Mouse (Mus musculus) liver, embryonic 14.5 days (tissue): ENCODE results near the gene Acp2. TPM values are rescaled to one million over a fixed set of nuclear protein-coding genes. Genes with fewer than 3 reads are reported as not detected.

Experiments used
- ATAC-seq: fragments of 200-750 bp; cut with Nextera tagmentation; 2 replicates; pipeline ENCODE4 v1.8.0; 2017; ENCODE audit warnings: moderate number of reproducible peaks, mild to moderate bottlenecking, moderate library complexity; ENCODE audit not compliant: insufficient read depth
- DNase-seq, 3 experiments: peaks; one replicate each; pipeline ENCODE4 v3.0.0-alpha.2; 2012 to 2013; ENCODE audit warnings: low read depth in 3 of 3, low spot score in 3 of 3
- H3K27ac ChIP-seq: fragments of 300-500 bp; sonication (generic); 2 replicates; pipeline ENCODE4 v1.5.1; 2014; ENCODE audit warnings: moderate library complexity, mild to moderate bottlenecking, control low read depth, inconsistent platforms
- H3K27me3 ChIP-seq: fragments of 300-500 bp; sonication (generic); 2 replicates; pipeline ENCODE4 v1.6.1; 2014; ENCODE audit warnings: mild to moderate bottlenecking, low read length, moderate library complexity; ENCODE audit not compliant: control insufficient read depth, insufficient read depth
- H3K36me3 ChIP-seq: fragments of 300-500 bp; sonication (generic); replicated peaks from 2 replicates; pipeline ENCODE4 v1.6.1; 2014; ENCODE audit warnings: low read depth; ENCODE audit not compliant: control insufficient read depth, insufficient read depth
- H3K4me1 ChIP-seq, 2 experiments: fragments of 200-500 bp in 1 of 2; fragments of 300-500 bp in 1 of 2; sonication (generic) in 1 of 2; replicated peaks; 2 replicates each; pipeline ENCODE4 v1.6.1; 2012 to 2014; ENCODE audit warnings: antibody characterized with exemption in 1 of 2, inconsistent platforms in 1 of 2, low read length in 1 of 2; ENCODE audit not compliant: control insufficient read depth in 2 of 2, insufficient read depth in 2 of 2
- H3K4me2 ChIP-seq: fragments of 300-500 bp; sonication (generic); 2 replicates; pipeline ENCODE4 v1.6.1; 2014; ENCODE audit warnings: low read depth, mild to moderate bottlenecking, control low read depth, moderate library complexity
- H3K4me3 ChIP-seq, 2 experiments: fragments of 200-500 bp in 1 of 2; fragments of 300-500 bp in 1 of 2; sonication (generic) in 1 of 2; 2 replicates each; pipeline ENCODE4 v1.5.1; 2012 to 2014; ENCODE audit warnings: low read depth in 2 of 2, low read length in 2 of 2, mild to moderate bottlenecking in 2 of 2, control low read depth in 1 of 2, inconsistent platforms in 1 of 2, moderate library complexity in 1 of 2; ENCODE audit not compliant: insufficient read depth in 1 of 2
- H3K9ac ChIP-seq: fragments of 300-500 bp; sonication (generic); replicated peaks from 2 replicates; pipeline ENCODE4 v1.6.1; 2014; ENCODE audit warnings: mild to moderate bottlenecking, control low read depth, moderate library complexity
- H3K9me3 ChIP-seq: fragments of 300-500 bp; sonication (generic); 2 replicates; pipeline ENCODE4 v1.6.1; 2016; ENCODE audit warnings: low read length, mixed read lengths; ENCODE audit not compliant: control insufficient read depth
- CTCF ChIP-seq: IDR thresholded peaks from 2 replicates; pipeline ENCODE4 v1.5.1; 2016; ENCODE audit warnings: antibody characterized with exemption, low read depth, control low read depth
- EP300 ChIP-seq: IDR thresholded peaks from 2 replicates; pipeline ENCODE4 v1.6.1; 2016; ENCODE audit warnings: antibody characterized with exemption, low read depth
- WGBS: fragments of 180-500 bp; shearing (Covaris S2); extraction: QIAGEN DNeasy Blood & Tissue Kit; methylation state at CpG from one replicate; pipeline ENCODE4 v1.1.7; 2014; ENCODE audit not compliant: insufficient replicate concordance; 5-methylcytosine and 5-hydroxymethylcytosine counted together
- polyA plus RNA-seq, 2 experiments: library from polyadenylated mRNA; depleted of rRNA in 1 of 2; stranded (reverse) in 1 of 2; unstranded in 1 of 2; fragments of >200 nt; fragmentation: Nextera tagmentation in 1 of 2; extraction: Ambion mirVana in 1 of 2; gene quantifications; 2 replicates each; pipeline versions ENCODE4 v1.2.1 to v1.2.3; 2012 to 2014

The Acp2 gene
- 5.9 and 7.2 TPM in 2 replicates for polyA plus RNA-seq (2012; rRNA removed)
- polyA plus RNA-seq (2014; fragmentation: Nextera tagmentation; extraction: Ambion mirVana): 8.9 and 10.1 TPM in 2 replicates

DNA sequence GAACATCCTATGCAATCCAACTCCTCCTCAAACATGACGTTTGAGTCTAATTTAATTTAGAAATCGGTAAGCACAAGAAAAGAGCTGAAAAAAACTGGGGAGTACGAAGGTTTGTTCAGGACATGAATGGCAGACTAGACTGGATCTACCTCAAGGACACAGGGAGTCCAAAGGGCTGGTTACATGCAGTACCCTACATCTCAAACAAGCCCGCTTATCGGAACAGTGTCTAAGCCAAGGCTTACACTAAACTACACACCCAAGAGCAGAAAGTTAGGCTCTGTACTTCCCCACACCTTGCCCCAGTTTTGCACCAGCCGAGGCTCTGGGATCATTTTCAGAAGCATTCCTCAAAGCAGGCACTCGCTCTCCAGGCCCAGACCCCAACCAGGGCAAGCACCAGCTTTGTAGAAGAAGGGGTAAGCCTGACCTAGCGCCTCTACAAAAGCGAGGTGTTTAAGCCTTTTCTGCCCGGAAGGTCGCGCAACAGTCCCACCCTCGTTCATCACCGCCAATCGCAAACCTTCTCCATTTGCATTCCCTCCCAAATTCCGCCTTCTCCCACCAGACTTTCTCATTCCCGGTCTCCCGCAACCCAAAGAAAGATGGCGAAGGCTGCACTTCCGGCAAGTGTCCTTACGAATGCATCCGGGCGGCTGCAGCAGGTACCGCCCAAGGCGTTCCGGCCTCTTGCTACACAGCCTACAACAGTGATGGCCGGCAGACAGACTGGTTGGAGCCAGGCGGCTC, at the start of gene Acp2, which contains the start of gene Nr1h3:
TSS of gene Acp2 (plus strand) at position 664 of the 750 bp plus-strand sequence.
TSS of gene Nr1h3 (minus strand) at position 613 of the 750 bp plus-strand sequence.
- no peaks in the 10 kb centered on the region for H3K9me3 ChIP-seq
- peak within 1 kb of the TSS; percentile 82 to 99 for H3K4me3 ChIP-seq
- H3K4me1 ChIP-seq: peaks cover 9 to 13% of the 10 kb centered on the region in 2 experiments
- no peaks in the 10 kb centered on the region for H3K27me3 ChIP-seq
- DNase-seq (peak; percentile 81 to 83 (median 82)), ATAC-seq (peak; percentile 94)
- peak within 1 kb of the TSS; percentile 78 for H3K4me2 ChIP-seq
- H3K9ac ChIP-seq: peak within 1 kb of the TSS; percentile 89
- TF ChIP-seq EP300 (peak; percentile 23), CTCF (no peak)
- 4% methylated on average over 28 of the region's 28 CpGs for WGBS
- peak within 1 kb of the TSS; percentile 70 for H3K27ac ChIP-seq
- peaks cover 5% of the 10 kb centered on the region for H3K36me3 ChIP-seq

GRCm38 (mm10) chr2:91152885-91153377, 49.8 kb upstream of the Acp2 start:
- Histone ChIP-seq H3K27ac (no peak overlapping the region), H3K27me3 (no peaks in the 10 kb centered on the region), H3K36me3 (peaks cover 5% of the 10 kb centered on the region), H3K4me2 (no peak overlapping the region), H3K4me1 (no peaks in the 10 kb centered on the region), H3K4me3 (no peak overlapping the region), H3K9me3 (no peaks in the 10 kb centered on the region), H3K9ac (no peak overlapping the region)
- no peak for TF ChIP-seq EP300
- TF ChIP-seq CTCF: no peak
- ATAC-seq (no peak), DNase-seq (no peak)
- WGBS: 60% methylated on average over 3 of the region's 3 CpGs

DNA sequence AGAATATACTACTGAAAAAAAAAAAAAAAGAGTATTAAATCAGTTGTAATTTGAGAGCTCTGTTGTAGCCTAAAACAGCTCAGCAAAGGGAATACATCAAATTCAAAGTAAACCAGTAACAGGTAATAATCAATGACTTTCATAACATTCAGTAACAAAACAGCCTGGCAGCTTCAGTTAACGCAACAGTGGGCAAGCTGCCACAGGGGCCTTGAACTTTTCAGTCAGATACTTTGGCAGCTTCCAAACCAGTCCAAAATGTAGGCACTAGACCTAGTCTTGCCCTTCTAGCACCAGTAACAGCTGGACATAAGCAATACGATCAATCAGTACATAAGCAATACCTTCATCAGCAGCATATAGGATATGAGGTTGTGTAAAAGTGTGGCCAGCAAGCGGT, 48.6 kb upstream of the Acp2 start:
- no peaks in the 10 kb centered on the region for H3K27me3 ChIP-seq
- ATAC-seq (no peak), DNase-seq (no peak)
- no peak overlapping the region for H3K4me3 ChIP-seq
- H3K9ac ChIP-seq: no peak overlapping the region
- H3K4me2 ChIP-seq: no peak overlapping the region
- H3K4me1 ChIP-seq: no peaks in the 10 kb centered on the region
- H3K36me3 ChIP-seq: peaks cover 9% of the 10 kb centered on the region
- TF ChIP-seq CTCF (no peak), EP300 (no peak)
- H3K9me3 ChIP-seq: no peaks in the 10 kb centered on the region
- H3K27ac ChIP-seq: no peak overlapping the region
- WGBS: 85% methylated on average over 3 of the region's 3 CpGs

GRCm38 (mm10) chr2:91157002-91157752, 45.5 kb upstream of the Acp2 start:
- Histone ChIP-seq H3K4me2 (no peak overlapping the region), H3K9me3 (no peaks in the 10 kb centered on the region), H3K27me3 (no peaks in the 10 kb centered on the region), H3K27ac (no peak overlapping the region), H3K36me3 (peaks cover 13% of the 10 kb centered on the region), H3K4me1 (no peaks in the 10 kb centered on the region), H3K9ac (no peak overlapping the region), H3K4me3 (no peak overlapping the region)
- ATAC-seq (no peak), DNase-seq (no peak)
- TF ChIP-seq CTCF (no peak), EP300 (no peak)
- 59% methylated on average over 6 of the region's 6 CpGs for WGBS

GRCm38 (mm10) chr2:91160591-91160990, 42.1 kb upstream of the Acp2 start:
- Histone ChIP-seq H3K27me3 (no peaks in the 10 kb centered on the region), H3K9me3 (no peaks in the 10 kb centered on the region), H3K9ac (no peak overlapping the region), H3K36me3 (peaks cover 11% of the 10 kb centered on the region; the same call in 1 of the 2 replicates), H3K4me1 (peaks cover 14 to 20% of the 10 kb centered on the region in 2 experiments; a peak in 3 of 4 replicates), H3K4me2 (no peak overlapping the region), H3K27ac (no peak overlapping the region), H3K4me3 (no peak overlapping the region)
- no peak for ATAC-seq
- WGBS: 66% methylated on average over 6 of the region's 6 CpGs
- DNase-seq: no peak
- TF ChIP-seq EP300 (no peak), CTCF (no peak)
